Mouse (Mus musculus): ENCODE measurements around the gene Trim7.

DNA sequence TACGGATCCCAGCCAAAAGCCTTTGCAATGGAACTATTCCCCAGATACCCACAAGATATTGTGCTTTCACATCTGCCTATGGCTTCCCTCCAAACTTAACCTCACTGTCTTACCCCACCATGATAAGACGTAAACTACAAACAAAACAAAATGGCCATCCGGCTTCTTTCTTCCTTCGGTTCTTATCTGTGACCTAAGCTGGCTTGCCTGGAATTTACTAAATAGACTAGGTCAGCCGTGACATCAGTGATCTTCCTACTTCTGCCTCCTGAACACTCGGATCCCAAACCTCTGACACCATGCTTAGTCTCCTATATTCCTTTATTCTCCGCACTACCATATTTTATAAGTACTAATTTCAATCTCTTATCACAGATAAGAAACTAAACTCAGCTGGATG, 27.6 kb upstream of the Trim7 start:
- TF ChIP-seq CTCF (IDR thresholded peaks at IDR 0.05 in 2 of 3, conservative IDR thresholded peaks at IDR 0.05 in 1 of 3; ENCODE audit: control insufficient read depth in 1 of 3, insufficient read depth in 1 of 3, low read depth in 2 of 3, low read length in 3 of 3, poor library complexity in 1 of 3, severe bottlenecking in 1 of 3), result no peak
- no peak for TF ChIP-seq MAX (IDR thresholded peaks at IDR 0.05; ENCODE audit: low read length)
